Mouse (Mus musculus) heart, embryonic 11.5 days (tissue): ENCODE measurements around the gene Pxmp2. TPM values are rescaled to one million over a fixed set of nuclear protein-coding genes. Genes with fewer than 3 reads are reported as not detected.

Source experiments
- ATAC-seq: fragments of 200-750 bp; cut with Nextera tagmentation; replicated peaks from 2 replicates; pipeline ENCODE4 v1.8.0; 2017; ENCODE audit warnings: moderate library complexity; ENCODE audit not compliant: insufficient number of reproducible peaks, low FRiP score, low TSS enrichment
- H3K27ac ChIP-seq: fragments of 300-500 bp; sonication (generic); 2 replicates; pipeline ENCODE4 v1.5.1; 2014; ENCODE audit warnings: mild to moderate bottlenecking, low read depth, low read length
- H3K27me3 ChIP-seq: fragments of 300-500 bp; sonication (generic); 2 replicates; pipeline ENCODE4 v1.6.1; 2014; ENCODE audit warnings: mild to moderate bottlenecking, low read length, mixed read lengths; ENCODE audit not compliant: control insufficient read depth, insufficient read depth
- H3K36me3 ChIP-seq: fragments of 300-500 bp; sonication (generic); 2 replicates; pipeline ENCODE4 v1.6.1; 2014; ENCODE audit warnings: mild to moderate bottlenecking, low read length, moderate library complexity, mixed read lengths; ENCODE audit not compliant: control insufficient read depth, insufficient read depth
- H3K4me1 ChIP-seq: fragments of 300-500 bp; sonication (generic); 2 replicates; pipeline ENCODE4 v1.6.1; 2014; ENCODE audit warnings: low read length; ENCODE audit not compliant: control insufficient read depth, insufficient read depth
- H3K4me2 ChIP-seq: fragments of 300-500 bp; sonication (generic); 2 replicates; pipeline ENCODE4 v1.6.1; 2014; ENCODE audit warnings: mild to moderate bottlenecking, moderate library complexity
- H3K4me3 ChIP-seq: fragments of 300-500 bp; sonication (generic); 2 replicates; pipeline ENCODE4 v1.5.1; 2014; ENCODE audit warnings: low read depth, low read length
- H3K9ac ChIP-seq: fragments of 300-500 bp; sonication (generic); 2 replicates; pipeline ENCODE4 v1.6.1; 2014; ENCODE audit warnings: mild to moderate bottlenecking, low read depth, low read length, moderate library complexity
- H3K9me3 ChIP-seq: fragments of 300-500 bp; sonication (generic); replicated peaks from 2 replicates; pipeline ENCODE4 v1.6.1; 2016; ENCODE audit warnings: low read length; ENCODE audit not compliant: control insufficient read depth
- WGBS: fragments of 180-500 bp; shearing (Covaris S2); extraction: QIAGEN DNeasy Blood & Tissue Kit; methylation state at CpG from one replicate; pipeline ENCODE4 v1.1.7; 2014; ENCODE audit not compliant: insufficient replicate concordance; 5-methylcytosine and 5-hydroxymethylcytosine counted together
- polyA plus RNA-seq: library from polyadenylated mRNA; unstranded; fragments of >200 nt; fragmentation: Nextera tagmentation; extraction: Ambion mirVana; gene quantifications from 2 replicates; pipeline ENCODE4 v1.2.1, GENCODE M21; 2014

Pxmp2 gene
- 15.1 and 18.0 TPM in 2 replicates for polyA plus RNA-seq

DNA sequence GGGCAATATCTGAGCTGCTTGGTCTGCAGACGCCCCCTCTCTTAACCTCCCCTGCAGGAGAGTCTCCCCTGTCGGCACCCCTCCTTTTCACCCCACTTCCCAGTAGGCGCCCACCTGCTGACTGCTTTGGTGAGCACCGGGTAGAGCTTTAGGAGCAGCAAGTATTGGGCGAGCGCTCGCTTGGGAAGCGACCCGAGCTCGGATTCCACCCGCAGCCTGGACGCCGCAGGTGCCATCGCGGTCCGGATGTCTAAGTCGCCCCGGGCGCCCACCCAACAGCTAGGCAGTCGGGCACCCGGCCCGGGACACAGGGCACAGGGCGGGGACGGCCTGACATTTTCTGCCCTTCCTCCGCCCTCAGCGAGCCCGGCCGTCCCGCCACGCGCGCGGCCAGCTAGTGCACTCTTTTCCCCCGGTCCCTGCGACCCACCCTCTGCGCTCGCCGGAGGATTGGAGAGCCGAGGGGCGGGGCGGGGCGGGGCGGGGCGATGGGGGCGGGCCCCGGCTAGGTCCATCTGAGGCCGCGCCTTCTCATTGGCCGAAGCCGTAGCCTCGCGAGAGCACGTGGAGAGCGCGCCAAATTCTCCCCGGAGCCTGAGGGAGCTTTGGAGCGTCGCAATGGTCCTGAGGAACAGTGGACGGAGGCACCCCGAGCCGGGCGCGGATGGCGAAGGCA is at the start of gene Pxmp2, which contains the start of gene Pole:
Pxmp2 (minus strand) TSS at position 417 of the 676 bp plus-strand sequence.
Pole (plus strand) TSS at position 537 of the 676 bp plus-strand sequence.
- under 1% methylated on average over 63 of the region's 64 CpGs for WGBS
- peak within 1 kb of the TSS; percentile 94 for H3K4me2 ChIP-seq
- H3K27me3 ChIP-seq = no peaks in the 10 kb centered on the region
- ATAC-seq = peak; percentile 98
- H3K9me3 ChIP-seq = no peaks in the 10 kb centered on the region
- H3K4me1 ChIP-seq = 0 out of 2 replicates have a peak, but pooled peaks cover 4% of the 10 kb centered on the region
- H3K4me3 ChIP-seq = peak within 1 kb of the TSS; percentile 66
- H3K36me3 ChIP-seq = peaks cover under 1% of the 10 kb centered on the region; the same call in 1 of the 2 replicates
- peak within 1 kb of the TSS; percentile 58; the same call in 1 of the 2 replicates for H3K27ac ChIP-seq
- H3K9ac ChIP-seq = peak within 1 kb of the TSS; percentile 83

DNA sequence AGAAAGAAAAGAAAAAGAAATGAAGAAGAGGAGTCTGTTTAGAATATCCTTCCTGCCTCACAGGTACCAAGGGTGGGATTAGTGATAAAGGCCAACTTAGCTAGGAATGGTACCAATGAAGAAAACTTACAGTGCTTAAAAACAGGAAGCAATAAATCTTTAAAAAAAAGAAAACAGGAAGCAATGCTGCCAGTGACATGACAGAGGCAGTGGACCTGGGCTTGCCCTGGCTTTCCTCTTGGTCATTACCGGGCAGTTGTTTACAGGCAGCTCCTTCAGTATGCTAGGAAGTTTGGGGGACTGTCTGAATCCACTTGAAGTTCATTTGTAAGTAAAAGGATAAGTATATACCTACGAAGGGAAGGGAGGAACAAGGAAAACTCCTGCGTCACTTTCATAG is 44.5 kb upstream of the Pxmp2 start:
- Histone ChIP-seq H3K4me2 (no peak overlapping the region), H3K9me3 (no peaks in the 10 kb centered on the region), H3K27me3 (no peaks in the 10 kb centered on the region), H3K27ac (no peak overlapping the region), H3K36me3 (peaks cover 44% of the 10 kb centered on the region), H3K4me1 (no peaks in the 10 kb centered on the region), H3K4me3 (no peak overlapping the region), H3K9ac (no peak overlapping the region)
- no peak for ATAC-seq
- WGBS = 81% methylated on average over 3 of the region's 3 CpGs

DNA sequence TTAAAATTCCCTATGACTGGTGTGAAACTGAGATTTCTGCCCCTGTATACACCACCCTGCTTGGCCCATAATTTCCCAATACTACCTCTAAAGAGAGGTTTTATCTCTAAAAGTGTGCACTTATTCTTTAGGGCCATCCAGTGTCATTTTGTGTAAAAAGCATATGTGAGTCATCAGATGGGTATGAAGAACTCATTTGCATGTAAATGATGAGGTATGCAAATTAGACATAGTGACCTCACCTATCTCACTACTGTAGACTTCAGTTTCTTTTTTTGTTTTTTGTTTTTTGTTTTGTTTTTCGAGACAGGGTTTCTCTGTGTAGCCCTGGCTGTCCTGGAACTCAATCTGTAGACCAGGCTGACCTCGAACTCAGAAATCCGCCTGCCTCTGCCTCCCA is 27.1 kb upstream of the Pxmp2 start:
- no peak overlapping the region for H3K4me3 ChIP-seq
- ATAC-seq = no peak
- no peak overlapping the region for H3K9ac ChIP-seq
- H3K36me3 ChIP-seq = peaks cover 24% of the 10 kb centered on the region
- H3K27ac ChIP-seq = no peak overlapping the region
- H3K27me3 ChIP-seq = no peaks in the 10 kb centered on the region
- H3K4me1 ChIP-seq = no peaks in the 10 kb centered on the region
- H3K4me2 ChIP-seq = no peak overlapping the region
- no peaks in the 10 kb centered on the region for H3K9me3 ChIP-seq
- WGBS = 93% methylated on average over 3 of the region's 3 CpGs

DNA sequence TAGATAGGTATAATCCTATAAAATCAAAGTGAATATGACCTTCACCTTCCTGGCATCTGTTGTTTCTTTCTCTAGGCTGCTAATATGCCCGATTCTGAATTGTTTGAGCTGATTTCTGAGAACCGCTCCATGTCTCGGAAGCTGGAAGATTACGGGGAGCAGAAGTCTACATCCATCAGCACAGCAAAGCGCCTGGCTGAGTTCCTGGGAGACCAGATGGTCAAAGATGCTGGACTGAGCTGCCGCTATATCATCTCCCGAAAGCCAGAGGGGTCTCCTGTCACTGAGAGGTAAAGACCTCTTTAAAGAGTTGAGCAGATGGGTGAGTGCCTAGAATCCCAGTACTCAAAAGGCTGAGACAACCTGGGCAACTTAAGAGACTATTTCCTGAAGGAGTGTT is 22.9 kb upstream of the Pxmp2 start:
- no peak overlapping the region for H3K27ac ChIP-seq
- H3K4me2 ChIP-seq = no peak overlapping the region
- no peaks in the 10 kb centered on the region for H3K4me1 ChIP-seq
- peaks cover 31% of the 10 kb centered on the region for H3K36me3 ChIP-seq
- 95% methylated on average over 7 of the region's 7 CpGs for WGBS
- no peaks in the 10 kb centered on the region for H3K27me3 ChIP-seq
- no peak for ATAC-seq
- no peaks in the 10 kb centered on the region for H3K9me3 ChIP-seq
- H3K4me3 ChIP-seq = no peak overlapping the region
- H3K9ac ChIP-seq = no peak overlapping the region

DNA sequence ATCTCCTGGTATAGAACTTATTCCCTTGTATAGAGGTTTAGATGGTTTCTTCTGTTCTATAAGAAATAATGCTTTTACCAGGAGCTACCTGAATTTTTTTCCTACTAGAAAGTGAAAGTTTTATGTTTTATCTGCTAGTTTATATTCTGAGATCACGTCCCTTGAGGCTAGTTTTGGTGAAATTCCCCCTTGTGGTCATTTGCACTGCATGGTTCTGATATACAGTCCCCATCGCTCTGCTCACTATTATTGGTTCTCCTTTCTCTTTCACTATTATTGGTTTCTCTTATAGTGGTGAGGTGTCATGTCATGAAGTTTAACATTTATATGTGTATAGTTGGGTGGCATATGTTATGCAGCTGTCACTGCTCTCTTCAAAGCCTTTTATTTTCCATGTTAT is 14.6 kb upstream of the Pxmp2 start:
- no peaks in the 10 kb centered on the region for H3K27me3 ChIP-seq
- H3K4me2 ChIP-seq = no peak overlapping the region
- no peaks in the 10 kb centered on the region for H3K9me3 ChIP-seq
- no peak for ATAC-seq
- H3K27ac ChIP-seq = no peak overlapping the region
- H3K4me3 ChIP-seq = no peak overlapping the region
- H3K4me1 ChIP-seq = no peaks in the 10 kb centered on the region
- H3K36me3 ChIP-seq = peaks cover 30% of the 10 kb centered on the region
- H3K9ac ChIP-seq = no peak overlapping the region
- WGBS = 90% methylated on average over 2 of the region's 2 CpGs

DNA sequence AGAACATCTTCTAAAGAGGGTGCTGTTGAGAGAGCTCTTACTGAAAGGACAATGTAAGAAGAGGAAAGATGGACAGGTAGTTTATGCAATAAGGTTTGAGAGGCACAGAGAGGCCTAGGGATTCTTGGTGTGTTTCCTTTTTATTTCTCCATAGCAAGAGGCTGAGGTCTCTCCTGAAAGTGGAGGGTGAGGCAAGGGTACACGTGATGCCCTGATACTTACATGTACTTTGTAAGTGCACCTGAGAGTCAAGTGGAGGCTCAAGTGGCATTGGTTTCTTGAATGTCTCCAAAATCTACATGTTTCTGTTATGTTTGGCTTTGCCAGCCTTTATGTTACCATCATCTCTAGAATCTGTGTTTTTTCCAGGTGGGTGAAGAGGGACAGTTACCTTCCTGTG is 10.7 kb upstream of the Pxmp2 start:
- Histone ChIP-seq H3K27ac (no peak overlapping the region), H3K4me1 (no peaks in the 10 kb centered on the region), H3K9me3 (no peaks in the 10 kb centered on the region), H3K4me2 (no peak overlapping the region), H3K36me3 (peaks cover 33% of the 10 kb centered on the region), H3K9ac (no peak overlapping the region), H3K4me3 (no peak overlapping the region), H3K27me3 (no peaks in the 10 kb centered on the region)
- ATAC-seq = no peak
- WGBS = 88% methylated on average over 1 of the region's 1 CpGs

DNA sequence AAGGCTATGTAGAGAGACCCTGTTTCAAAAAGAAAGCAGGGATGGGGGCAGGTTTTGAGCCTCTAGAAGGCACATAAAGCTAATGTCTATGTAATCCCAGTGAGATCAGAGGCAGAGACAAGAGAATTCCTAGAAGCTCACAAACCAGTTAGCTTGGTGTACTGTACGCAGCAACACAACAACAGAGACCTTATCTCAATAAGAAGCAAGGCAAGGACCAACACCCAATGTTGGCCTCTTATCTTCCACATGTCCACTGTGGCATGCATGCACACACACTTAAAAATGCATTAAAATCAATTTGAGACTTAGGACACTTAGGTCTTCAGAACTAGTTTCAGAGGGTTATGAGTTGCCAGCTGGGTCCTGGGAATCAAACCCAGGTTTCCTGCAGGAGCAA is 5.7 kb upstream of the Pxmp2 start:
- H3K4me1 ChIP-seq = no peaks in the 10 kb centered on the region
- no peak for ATAC-seq
- 80% methylated on average over 1 of the region's 1 CpGs for WGBS
- no peak overlapping the region for H3K27ac ChIP-seq
- H3K36me3 ChIP-seq = peaks cover 17% of the 10 kb centered on the region
- H3K4me3 ChIP-seq = no peak overlapping the region
- no peaks in the 10 kb centered on the region for H3K9me3 ChIP-seq
- no peak overlapping the region for H3K9ac ChIP-seq
- no peaks in the 10 kb centered on the region for H3K27me3 ChIP-seq
- H3K4me2 ChIP-seq = no peak overlapping the region

DNA sequence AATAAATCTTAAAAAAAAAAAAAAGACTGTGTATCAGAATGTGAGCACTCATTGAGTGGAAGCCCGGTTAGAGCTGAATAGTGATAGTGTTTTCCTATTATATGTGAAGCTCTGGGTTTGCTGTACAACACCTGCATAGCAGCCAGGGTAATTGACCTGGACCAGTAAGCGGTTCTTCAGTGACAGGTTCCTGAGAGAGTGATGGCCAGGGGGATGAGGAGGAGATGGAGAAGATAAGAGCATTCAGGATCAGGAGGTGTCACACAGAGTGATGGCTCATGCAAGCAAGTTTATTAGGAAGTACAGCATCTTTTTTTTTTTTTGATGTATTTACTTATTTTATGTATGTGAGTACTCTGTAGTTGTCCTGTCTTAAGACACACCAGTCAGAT is 1.1 kb upstream of the Pxmp2 start:
- Histone ChIP-seq H3K4me1 (0 out of 2 replicates have a peak, but pooled peaks cover 4% of the 10 kb centered on the region), H3K27me3 (no peaks in the 10 kb centered on the region), H3K9ac (peak overlapping the region; percentile 43; the same call in 1 of the 2 replicates), H3K27ac (no peak overlapping the region), H3K9me3 (no peaks in the 10 kb centered on the region), H3K4me3 (peak overlapping the region; percentile 66), H3K36me3 (peaks cover 2% of the 10 kb centered on the region; the same call in 1 of the 2 replicates), H3K4me2 (peak overlapping the region; percentile 94)
- 81% methylated on average over 2 of the region's 2 CpGs for WGBS
- ATAC-seq = no peak
